Mouse (Mus musculus) layer of hippocampus, postnatal 36 days (tissue): ENCODE results near the gene Gkap1. TPM values are rescaled to one million over a fixed set of nuclear protein-coding genes. Genes with fewer than 3 reads are reported as not detected.
A peak's percentile ranks its signal among the peaks of the same experiment; 100 is the strongest.

Experiments used
- DNase-seq, 2 experiments: peaks; one replicate each; pipeline ENCODE4 v3.0.0; 2022
- microRNA-seq, 2 experiments: library from miRNA; unstranded; fragments of <30 nt; microRNA quantifications; one replicate each; pipeline ENCODE4 v1.2.0; 2021
- total RNA-seq, 2 experiments: library from RNA; stranded (reverse); gene quantifications; 2 replicates each; pipeline ENCODE4 v1.2.3; 2021

Gkap1 gene
- total RNA-seq, 2 experiments from 2014 or later, result 22.2 to 23.5 TPM

DNA sequence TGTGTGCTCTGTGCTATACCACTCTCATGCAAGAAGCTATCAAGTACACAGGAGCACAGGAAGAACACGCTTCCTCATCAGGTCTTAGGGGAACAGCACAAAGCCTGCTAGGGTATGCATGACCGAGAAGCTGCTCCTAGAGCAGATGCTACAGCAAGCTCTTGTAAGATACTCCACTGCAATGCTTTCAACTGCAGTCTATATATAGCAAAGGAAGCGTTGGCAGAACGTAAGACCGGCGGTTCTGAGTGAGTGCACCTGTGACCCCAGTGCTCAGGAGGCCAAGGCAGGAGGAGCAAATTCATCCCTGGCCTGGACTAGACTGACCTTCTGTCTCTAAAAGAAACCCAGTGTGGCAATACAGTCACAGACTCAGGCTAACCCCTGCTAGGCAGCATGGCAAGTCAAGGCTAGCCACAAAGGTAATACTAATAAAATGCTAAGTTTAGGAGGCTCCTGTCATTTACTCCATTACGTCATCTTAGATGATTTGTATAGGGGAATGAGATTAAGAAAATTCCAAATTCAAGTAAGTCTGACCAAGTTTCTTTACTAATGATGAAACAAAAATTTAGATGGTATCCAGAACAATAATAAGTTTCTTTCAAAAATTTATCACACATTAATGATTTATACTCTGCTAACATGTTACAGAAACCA is 77.4 kb downstream of the Gkap1 start:
- no peak for DNase-seq

DNA sequence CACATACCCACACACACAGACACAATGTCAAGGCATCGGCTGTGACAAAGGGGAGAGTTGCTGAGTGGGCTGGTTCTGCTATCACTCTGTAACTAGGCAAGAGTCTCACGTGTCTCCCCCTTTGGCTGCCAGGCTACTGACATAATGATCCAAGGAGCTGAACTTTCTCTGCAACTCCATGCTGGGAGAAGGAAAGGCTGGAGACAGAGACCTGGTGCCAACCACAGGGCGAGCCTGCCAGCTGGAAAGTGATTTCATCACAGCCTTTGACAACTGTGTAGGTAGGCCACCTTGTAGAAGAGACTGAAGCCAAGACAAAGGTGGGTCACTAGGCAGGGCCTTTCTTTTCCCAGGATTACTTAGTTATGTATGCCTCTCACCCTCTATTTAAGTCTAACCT is 78.3 kb downstream of the Gkap1 start:
- no peak for DNase-seq

DNA sequence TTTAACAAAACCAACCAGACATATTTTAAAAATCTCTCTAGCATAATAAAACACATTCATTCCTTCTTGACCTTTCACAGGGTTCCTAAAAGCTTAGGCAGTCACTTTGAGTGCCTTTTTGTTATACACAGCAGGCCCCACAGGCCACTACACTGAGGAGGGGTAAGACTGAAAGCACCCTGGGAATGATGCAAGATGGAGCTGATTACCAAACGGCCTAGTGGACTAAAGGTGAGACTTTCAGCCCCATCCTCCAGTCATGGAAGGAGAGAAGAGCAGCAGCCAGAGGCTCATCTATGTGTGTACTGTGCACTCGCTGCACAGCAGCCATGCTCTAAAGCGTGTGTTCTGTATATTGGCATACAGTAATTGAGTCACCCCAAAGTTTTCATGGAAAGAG is 80.6 kb downstream of the Gkap1 start:
- DNase-seq, result no peak

DNA sequence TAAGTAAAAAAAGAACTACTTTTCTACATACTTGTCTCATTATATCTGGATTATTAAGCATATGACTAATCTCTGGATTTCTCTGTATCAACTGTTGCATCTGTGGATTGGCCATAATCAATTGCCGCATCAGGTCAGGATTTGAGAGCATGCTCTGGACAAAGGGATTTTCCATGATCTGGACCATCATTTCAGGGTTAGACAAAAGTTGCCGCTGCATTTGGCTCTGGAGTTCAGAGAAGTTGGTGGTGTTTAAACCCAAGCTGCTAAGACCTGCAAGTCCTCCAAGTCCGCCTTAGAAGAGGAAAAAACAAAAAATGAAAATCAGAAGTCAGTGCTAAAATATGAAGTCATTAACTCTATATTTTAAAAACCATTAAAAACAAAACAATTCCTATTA is 82.3 kb downstream of the Gkap1 start:
- no peak for DNase-seq

DNA sequence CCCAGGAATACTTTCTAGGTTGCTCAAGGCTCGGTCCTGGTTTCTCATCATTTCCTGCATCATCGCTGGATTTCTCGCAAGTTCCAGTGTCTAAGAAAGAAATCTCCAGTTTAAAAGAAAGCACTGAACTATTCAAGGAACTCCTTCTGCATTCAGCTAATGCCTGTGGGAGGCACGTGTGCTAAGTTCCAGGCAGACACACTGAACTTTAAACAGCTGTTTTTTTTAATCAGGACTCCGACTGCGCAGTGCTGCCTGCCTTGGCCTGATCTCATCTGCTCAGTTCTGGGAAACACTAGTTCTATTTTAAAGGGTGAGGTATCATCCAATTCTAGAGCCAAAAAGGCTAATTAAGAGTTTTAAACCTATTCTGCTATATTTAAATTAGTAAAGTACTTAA is 83.4 kb downstream of the Gkap1 start:
- DNase-seq, result no peak

DNA sequence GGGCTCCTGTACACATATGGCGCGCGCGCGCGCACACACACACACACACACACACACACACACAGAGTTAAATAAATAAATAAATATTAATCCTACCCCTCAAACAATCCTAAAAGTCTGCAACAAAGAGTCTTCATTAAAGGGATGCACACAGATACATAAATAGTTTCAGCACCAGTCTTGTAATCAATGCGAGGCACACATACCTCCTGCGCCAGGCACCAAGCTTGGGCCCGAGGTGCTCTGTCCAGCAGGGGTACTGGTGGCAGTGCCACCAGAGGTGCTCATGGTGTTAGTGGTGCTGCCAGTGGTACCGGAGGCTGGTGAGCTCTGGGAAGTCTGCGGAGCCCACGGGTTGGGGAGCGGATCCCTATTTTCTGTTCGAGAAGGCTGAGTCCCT is 84.0 kb downstream of the Gkap1 start:
- no peak for DNase-seq

DNA sequence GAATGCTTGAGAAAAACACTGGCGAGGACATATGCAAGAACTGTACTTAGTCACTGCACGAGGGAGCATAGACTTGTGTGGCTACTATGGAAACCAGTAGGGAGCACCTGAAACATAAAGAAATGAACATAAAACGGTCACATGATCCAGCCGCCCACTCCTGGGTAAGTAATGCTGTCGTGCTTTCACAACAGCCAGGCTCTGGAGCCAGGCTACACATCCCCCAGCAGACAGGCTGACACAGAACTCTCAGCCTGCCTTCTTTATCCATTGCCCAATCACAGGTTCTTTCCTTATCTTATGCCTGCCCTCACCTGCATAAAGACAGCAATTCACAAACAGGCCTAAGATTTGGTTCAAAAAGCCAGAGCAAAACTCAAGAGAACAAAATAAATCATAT is 86.0 kb downstream of the Gkap1 start:
- no peak for DNase-seq

DNA sequence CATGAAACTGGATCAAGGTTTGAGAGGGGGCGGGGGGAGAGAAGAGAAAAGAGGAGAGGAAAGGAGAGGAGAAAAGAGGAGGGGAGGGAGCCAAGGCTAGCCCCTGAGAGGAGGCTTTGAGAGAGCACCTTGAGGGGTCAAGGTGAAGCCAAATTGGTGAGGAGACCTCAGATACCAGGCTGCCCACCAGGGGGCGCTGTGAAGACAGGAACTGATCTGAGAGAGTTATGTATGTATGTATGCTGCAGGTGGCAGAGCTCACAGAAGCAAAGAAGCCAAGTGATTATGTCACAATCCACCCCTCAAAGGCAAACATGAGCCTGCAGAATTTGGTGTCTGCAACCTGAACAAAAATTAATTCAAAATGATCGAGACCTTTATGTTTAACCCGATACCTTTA is 87.1 kb downstream of the Gkap1 start:
- DNase-seq, result peak; percentile 63 to 69

DNA sequence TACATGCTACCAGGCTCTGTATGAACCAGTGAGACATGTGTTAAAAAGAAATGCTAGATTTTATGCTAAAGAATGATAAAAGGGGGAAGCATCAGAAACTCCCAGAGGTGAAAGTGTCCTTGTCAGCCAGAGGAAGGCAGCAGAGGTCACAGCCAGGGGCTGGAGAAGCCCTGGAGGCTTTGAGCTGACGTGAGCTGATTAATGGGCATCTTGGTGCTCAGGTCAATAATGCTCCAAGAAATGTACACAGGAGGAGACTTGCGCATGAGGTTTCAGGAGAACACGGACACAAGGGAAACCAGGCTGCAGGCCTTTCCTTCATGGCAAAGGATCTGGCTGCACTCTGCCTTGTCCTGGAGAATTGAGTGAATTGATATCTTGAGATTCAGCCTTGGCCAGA is 87.7 kb downstream of the Gkap1 start:
- DNase-seq, result no peak

DNA sequence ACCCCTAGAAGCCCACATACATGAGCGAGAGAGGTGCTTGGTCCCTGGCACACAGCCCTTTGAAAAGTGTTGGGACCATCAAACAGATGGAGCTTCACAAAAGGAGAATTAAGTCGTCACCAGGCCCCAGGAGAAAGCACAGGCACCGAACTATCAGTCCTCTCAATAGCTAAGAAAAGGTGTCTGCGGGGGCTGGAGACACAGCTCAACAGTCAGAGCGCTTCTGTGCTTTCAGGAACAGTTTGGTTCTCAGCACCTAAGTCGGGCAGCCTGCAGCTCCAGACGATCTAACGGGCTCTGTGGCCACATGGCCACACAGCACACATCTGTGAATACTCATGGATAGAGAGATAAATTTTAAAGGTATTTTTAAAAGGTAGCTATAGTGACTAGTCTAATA is 89.2 kb downstream of the Gkap1 start:
- DNase-seq, result no peak

DNA sequence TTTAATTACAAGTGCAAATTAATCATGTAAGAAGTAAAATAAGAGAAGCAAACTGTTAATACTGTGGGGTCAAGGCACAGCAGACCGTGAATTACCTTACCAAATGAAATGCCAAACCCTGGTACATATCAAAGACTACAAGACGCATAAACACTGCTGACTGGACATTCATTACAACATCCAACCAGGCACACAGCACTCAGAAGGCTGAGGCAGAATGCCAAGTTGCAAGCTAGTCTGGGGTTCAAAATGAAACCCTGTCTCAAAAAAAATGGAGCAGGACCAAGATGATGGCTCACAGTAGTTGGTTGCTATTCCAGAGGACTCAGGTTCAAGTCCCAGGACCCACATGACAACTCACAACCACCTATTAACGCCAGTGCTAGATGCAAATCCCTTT is 91.4 kb downstream of the Gkap1 start:
- DNase-seq, result no peak

Small RNA genes lying within 50 kb of the gene (microRNA-seq; reads per million reads assigned to microRNA genes)
- gene Mir6369, result 0 reads per million in 2 experiments

Other genes with a start within 250 kb of the Gkap1 start
- gene Klhl3, start 162.1 kb downstream of the Gkap1 start, total RNA-seq, result 10 to 100 TPM; 50.4 to 52.7 TPM
- gene Hnrnpa0, start 147.1 kb downstream of the Gkap1 start, total RNA-seq, result 100 to 1,000 TPM; 112 to 119 TPM
- 10 to 100 TPM; 27.5 to 29.9 TPM for gene Idnk, start 118.0 kb downstream of the Gkap1 start, total RNA-seq
- 100 to 1,000 TPM; 148 to 155 TPM for gene Ubqln1, start 60.0 kb downstream of the Gkap1 start, total RNA-seq
- 1 to 10 TPM; 2.9 to 3.9 TPM for gene Kif27, start 83.4 kb upstream of the Gkap1 start, total RNA-seq
- gene 2210016F16Rik, start 109.5 kb upstream of the Gkap1 start, total RNA-seq, result 1 to 10 TPM; 6.3 to 7.6 TPM
- gene Rmi1, start 126.5 kb upstream of the Gkap1 start, total RNA-seq, result 10 to 100 TPM; 17.7 to 19.5 TPM
- gene Hnrnpk, start 127.6 kb upstream of the Gkap1 start, total RNA-seq, result 100 to 1,000 TPM; 670 to 686 TPM